Mouse (Mus musculus) left cerebral cortex, postnatal 25 days (tissue): Measurements from ENCODE around the gene Sec24b. TPM values are rescaled to one million over a fixed set of nuclear protein-coding genes. Genes with fewer than 3 reads are reported as not detected.

Experiments
- DNase-seq, 2 experiments: peaks; one replicate each; pipeline ENCODE4 v3.0.0; 2022; ENCODE audit warnings: low spot score in 2 of 2, mixed read lengths in 1 of 2
- intact Hi-C: fragments of 180-260 bp; cut with DNase I; formaldehyde crosslinking; loops from one replicate; pipeline ENCODE4 v1.15.1; 2025
- total RNA-seq, 2 experiments: library from RNA; stranded (reverse); gene quantifications; 2 replicates each; pipeline ENCODE4 v1.2.3; 2021

Sec24b gene
- total RNA-seq, result 10 to 100 TPM; 51.2 to 58.7 TPM

DNA sequence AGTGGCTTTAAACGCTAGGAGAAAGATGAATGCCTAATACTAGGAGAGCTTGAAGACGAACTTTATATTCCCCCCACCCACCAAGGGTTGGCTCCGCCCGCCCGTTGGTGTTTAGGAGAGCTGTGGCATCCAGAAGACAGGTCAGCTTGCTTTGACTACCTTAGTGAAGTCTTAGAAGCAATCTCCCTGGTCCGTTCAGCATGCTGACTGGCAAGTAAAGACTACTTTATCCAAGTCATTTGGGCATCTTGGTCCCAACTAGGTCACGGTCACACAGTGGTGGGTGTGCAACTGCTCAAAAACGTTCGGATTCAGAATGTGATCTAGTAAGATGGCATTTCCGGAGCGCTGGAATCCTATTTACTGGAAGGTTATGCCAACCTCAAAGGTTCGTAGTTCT is at the start of gene Sec24b:
Gene Sec24b, minus strand, starts transcription at position 273 of the 400 bp plus-strand sequence.
- intact Hi-C loops, result loop anchor here (2.0 to 10.0 kb wide), 4 partner anchors 64 to 756 kb away; partner anchors contain the start of gene Gar1
- DNase-seq, result peak; percentile 30 to 39

DNA sequence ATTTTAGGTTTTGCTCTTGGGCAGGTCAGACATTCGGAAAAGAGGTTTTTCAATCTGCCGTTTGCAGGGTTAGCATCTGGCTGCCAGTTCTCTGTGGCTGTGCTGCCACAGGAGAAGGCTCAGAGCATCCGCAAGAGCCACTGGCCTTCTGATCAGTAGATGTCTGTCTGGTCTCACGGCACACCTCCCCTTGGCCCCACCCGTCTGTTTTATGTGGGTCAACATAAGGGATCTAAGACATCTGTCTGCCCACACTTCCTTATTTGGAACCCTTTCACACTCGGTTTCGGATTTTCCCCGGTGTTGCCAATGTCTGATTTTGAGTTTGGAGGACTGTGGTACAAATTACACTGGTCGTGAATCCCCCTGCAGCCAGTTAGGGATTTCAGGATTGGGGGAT is 43.1 kb upstream of the Sec24b start:
- DNase-seq, result peak in 1 of 2 experiments; percentile 44
- intact Hi-C loops, result no loop called here

DNA sequence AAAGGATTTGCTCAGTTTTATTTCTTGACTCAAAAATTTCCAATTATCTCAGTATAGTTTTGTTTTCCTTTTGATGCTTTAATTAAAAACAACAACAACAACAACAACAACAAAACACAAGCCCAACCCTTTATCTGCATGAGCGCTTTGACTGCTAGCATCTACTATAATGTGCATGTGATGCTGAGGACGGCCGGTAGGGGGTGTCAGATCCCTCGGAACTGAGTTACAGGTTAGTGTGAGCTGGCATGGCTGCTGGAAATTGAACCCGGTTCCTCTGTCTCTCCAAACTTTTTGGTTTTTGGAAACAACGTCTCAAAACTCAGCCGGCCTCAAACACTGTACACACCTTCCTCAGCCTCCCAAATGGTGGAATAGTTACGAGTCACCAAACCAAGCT is 42.1 kb upstream of the Sec24b start:
- intact Hi-C loops, result no loop called here
- peak in 1 of 2 experiments; percentile 26 for DNase-seq

DNA sequence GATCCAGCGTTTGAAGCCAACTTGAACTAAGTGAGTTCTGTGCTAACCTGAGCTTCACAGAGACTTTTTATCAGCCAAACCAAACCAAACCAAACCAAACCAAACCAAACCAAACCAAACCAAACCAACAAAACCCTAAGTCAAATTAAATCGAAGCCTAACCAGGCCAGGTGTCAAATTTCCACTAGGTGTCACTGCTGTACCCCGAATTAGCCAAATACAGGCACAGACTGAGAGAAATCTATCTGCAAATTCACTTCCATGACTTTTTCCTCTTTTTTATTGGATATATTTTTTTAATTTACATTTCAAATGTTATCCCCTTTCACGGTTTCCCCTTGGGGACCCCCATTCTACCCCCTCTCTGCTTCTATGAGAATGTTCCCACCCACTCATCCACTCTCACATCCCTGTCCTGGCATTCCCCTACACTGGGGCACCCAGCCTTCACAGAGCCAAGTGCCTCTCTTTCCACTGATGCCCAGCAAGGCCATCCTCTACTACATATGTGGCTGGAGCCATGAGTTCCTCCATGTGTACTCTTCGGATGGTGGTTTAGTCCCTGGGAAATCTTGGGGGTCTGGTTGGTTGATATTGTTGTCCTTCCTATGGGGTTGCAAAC is 33.9 kb upstream of the Sec24b start:
- peak; percentile 60 to 73 for DNase-seq
- intact Hi-C loops, result loop anchor here (1.0 kb wide), 2 partner anchors 480 to 594 kb away; no protein-coding TSS in a partner anchor

DNA sequence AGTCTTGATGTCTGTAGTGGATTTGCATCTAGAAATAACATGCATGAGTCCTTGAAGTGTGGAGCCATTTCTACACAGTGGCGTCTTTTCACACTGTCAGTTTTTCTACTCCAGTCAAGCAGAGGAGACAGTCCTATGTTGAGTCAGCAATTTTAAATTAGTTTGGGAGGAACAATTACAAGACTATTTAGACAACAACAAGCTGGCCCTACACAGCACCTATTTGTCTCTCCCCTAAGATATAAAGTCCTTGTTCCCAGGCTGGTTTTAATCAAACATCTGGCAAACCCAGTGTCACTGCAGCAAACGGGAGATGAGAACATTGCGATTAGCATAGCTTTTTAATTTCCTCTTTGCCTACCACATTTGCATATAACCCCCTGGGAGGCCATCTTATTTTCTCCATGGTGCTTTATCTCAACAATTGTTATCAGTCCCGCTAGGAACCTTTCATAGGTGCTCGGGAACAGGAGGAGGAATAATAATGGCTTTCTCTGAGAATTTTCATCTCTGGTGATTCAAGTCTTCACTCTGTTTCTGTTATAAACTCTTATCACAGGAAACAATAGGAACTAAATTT is 32.9 kb upstream of the Sec24b start:
- no peak for DNase-seq
- intact Hi-C loops, result no loop called here

DNA sequence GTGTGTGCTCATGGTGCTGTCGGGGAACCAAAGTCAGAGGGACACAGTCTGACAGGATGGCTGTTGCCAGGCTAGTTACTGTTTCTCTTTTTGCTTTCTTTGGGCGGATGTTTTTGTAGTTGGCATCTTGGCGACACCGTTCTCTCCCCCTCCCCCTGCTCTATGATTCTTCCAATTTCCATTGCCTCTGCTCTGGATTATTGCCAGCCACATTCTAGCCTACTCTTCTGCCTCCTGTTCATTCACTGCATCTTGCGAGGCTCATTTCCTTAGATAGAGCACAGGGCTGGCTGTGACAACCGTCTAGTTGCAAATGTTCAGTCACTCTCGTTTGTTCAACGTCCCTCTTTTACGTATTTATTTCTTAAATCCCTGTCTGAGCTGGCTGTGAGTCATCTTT is 29.1 kb upstream of the Sec24b start:
- intact Hi-C loops, result no loop called here
- DNase-seq, result peak in 1 of 2 experiments; percentile 14

DNA sequence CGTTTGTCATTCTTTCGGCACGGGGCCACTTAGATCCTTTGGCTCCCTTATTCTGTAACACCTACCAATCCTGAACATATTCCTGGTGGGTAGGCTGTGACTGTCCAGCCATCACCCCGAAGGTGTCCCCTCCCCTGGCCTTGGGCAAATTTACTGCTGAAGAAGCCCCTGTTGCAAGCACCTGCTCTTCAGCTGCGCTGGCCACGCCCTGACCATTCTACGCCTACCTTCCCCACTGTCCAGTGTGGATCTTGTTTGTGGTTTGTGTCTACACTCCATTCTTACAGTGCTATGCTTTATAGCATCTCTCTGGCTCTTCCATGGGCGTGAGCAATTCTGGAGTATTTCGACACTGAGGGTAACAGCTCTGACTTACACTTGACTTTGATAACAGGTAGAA is 27.3 kb upstream of the Sec24b start:
- intact Hi-C loops, result no loop called here
- DNase-seq, result no peak

DNA sequence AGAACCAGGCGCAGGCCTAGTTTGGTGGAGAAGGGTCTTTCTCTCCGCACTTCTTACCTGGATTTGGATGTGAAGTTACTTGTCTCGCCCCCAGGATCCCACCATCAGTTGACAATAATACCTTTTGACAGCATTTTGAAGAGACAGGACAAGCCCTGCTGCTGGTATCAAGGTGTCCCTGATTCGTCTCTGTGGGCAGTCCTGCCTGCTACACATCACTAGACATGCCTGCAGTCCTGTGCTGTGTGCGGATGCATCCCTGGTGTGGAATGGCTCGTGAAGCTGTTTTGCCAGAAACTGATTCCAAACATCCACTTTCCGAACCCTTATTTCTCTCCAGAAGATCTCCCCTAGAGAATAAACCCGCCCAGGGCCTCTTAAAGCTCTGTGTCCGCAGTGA is 26.1 kb upstream of the Sec24b start:
- intact Hi-C loops, result no loop called here
- DNase-seq, result no peak

DNA sequence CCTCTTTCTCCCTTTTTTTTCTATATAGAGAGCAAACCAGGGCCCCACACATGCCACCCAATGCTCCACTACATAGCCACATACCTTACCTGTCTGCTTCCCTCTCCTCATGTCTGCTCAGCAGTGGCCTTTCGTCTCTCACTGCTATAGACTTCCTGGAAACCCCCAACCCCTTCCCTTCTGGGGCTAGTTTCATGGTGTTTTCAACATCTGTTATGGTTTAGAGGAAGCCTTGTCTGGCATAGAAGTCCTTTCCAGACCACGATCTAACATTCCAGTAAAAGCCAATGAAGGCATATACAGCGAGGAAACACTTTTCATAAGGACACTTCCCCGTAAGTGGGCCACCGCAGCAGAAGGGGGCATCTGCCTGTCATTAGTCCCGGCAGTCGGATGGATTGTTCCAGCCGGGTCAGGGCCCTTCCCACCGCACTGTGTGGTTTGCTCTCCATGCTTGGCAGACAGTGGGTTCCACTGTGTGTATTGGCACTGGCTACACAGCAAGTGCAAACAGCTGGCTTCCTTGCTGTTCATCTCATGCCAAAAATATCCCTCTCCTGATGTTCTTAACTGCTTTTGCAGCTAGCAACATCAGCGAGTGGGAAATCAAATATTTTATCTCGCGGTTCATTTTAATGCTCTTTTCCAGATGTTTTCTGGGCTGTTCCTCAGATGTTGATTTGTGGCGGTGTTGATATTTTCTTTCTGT is 25.2 kb upstream of the Sec24b start:
- intact Hi-C loops, result no loop called here
- DNase-seq, result peak in 1 of 2 experiments; percentile 6

DNA sequence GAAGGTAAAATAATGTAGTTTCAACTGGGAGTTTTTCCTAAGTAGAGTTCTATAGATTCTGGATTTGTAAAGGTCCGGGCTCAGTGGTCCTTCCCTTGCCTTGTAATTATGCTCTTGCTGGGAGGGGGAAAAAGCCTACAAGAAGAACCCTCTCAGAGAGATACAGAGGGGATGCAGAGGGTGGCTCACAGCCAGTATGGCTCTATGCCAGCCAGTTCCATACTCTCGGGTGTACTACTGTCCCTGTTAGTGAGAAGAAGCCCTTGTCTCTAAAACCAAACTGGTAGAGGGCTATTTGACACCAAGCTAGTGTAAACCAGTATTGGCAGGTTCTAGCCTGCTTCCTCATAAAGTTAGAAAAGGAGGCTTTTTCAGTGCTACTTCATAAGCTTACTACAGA is 22.0 kb upstream of the Sec24b start:
- intact Hi-C loops, result no loop called here
- DNase-seq, result no peak

DNA sequence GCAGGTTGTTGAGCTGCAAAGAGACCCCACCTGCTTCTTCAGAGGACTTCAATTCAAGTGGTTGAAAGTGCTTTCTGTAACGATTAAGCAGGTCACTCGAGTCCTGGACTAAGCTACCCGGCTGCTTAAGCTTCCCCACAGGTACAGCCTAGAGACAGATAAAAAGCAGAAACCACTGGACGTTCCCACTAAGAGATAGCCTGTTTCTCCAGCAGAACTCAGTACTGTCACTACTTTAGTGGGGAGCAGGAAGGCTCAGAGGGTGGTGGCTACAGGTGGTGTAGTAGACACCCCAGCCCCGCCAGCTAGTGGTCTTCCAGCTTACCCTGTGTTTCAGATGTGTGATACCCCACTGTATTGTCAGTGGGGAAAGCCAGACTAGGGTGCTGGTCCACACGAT is 19.3 kb upstream of the Sec24b start:
- no peak for DNase-seq
- intact Hi-C loops, result loop anchor here (1.0 kb wide), 1 partner anchor 257 kb away; no protein-coding TSS in a partner anchor

DNA sequence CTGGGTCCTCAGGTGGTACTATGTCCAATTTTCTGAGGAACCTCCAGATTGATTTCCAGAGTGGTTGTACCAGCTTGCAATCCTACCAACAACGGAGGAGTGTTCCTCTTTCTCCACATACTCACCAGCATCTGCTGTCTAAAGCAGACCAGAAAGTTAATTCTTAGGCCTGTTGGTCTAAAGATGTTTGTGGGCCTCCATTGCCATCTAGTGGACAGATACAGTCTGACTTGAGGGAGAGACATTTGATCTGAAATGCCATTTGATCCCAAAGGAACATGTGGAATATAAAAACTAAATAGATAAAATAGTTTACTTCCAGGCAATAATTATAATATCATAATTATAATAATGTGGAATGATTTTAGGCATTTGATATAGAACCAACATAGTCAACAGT is 18.4 kb upstream of the Sec24b start:
- peak; percentile 66 to 84 for DNase-seq
- intact Hi-C loops, result loop anchor here (1.0 to 10.0 kb wide), 3 partner anchors 161 to 365 kb away; no protein-coding TSS in a partner anchor

DNA sequence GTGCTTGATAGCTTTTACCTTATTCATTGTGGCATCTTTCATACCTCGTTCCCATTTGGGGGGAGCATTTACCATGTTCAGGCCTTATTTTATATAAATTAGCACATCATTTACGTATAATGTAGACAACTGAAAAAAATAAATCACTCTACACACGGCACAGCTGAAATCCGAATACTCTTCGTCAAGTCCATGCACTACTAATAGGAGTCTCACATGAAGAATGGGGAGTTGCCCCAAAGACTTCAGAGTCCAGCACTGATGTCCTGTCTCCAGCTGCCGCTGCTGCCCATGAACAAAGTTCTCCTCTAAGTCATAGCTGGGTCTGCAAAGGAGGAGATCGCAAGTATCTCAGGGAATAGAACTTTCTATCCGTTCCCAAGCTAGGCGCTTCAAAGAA is 15.9 kb upstream of the Sec24b start:
- intact Hi-C loops, result loop anchor here (10.0 kb wide), 1 partner anchor 362 kb away; no protein-coding TSS in a partner anchor
- DNase-seq, result no peak

DNA sequence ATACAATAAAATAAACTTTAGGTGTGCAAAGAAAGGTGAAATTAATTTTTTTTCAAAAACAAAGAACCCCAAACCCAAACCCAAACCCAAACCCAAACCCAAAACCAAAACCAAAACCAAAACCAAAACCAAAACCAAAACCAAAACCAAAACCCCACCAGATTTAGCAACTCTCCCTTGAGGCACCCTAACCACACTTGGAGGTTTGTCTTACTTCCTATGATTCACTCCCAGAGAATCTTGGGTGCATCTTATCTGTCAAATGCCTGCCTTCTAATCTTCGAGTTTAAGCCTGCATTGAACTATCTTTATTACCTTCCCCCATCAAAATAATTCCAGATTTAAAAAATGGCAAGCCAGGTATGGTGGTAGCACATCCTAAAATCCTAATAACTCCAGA is 14.4 kb upstream of the Sec24b start:
- intact Hi-C loops, result loop anchor here (10.0 kb wide), 1 partner anchor 361 kb away; no protein-coding TSS in a partner anchor
- no peak for DNase-seq

DNA sequence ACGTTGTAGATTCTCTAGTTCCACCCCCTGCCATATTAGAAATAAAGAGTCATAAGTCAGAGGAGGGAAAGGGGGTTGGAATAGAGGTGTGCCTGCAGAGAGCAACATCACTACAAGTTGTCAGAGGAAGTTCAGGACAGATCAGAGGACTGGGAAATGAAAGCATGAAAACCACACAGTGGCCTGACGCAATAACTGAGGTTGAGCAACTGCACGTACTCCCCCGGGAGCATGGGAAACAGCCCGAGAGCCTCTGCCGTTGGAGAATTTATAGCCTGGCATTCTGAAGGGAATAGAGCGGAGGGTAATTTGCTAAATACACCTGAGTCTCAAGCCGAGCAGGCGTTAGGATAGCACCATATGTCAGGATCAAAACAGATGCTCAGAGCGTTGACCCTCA is 11.7 kb upstream of the Sec24b start:
- intact Hi-C loops, result loop anchor here (10.0 kb wide), 1 partner anchor 358 kb away; no protein-coding TSS in a partner anchor
- no peak for DNase-seq

DNA sequence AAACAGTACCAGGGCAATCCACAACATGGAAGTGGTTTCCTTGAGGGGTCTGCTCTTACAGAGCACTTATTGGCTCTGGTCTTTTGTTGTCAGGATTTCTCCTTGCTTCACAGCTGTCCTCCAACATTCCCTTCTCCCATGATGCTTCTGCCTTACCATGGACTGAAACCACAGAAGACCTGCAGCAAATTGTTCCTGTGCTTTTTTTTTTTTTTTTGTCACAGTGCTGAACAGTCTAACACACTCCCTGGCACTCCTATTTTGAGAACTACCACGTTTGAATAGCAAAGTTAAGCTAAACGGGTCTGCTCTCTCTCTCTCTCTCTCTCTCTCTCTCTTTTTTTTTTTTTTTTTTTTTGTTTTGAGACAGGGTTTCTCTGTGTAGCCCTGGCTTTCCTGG is 10.6 kb upstream of the Sec24b start:
- DNase-seq, result no peak
- intact Hi-C loops, result loop anchor here (10.0 kb wide), 1 partner anchor 357 kb away; no protein-coding TSS in a partner anchor

DNA sequence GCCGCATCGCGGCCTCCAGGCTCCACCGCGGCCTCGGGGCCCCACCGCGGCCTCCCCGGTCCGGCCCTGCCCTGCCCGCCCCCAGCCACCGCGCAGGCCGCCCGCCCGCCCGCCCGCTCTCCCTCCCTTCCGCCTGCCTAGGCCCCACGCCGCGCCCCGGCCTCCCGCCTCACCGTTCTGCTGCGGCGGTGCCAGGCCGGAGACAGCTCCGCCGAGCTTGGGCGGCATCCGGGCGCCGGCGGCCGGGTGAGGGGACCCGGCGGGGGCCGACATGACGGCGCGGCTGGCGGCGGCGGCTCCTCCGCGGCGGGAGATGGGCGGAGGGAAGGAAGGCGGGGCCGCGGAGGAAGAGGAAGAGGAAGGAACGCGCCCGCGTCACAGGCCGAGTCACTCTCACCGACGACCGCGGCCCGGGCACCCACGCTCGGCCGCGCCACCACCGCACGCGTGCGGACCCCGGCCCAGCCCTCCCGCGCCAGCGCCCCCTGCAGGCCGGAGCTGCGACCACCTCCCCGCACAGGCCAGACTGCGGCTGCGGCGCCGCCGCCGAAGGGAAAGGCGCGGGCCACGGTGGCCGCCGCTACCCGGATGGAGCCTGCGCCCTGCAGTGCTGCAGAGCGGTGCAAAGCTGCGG is 840 bp downstream of the Sec24b start:
- DNase-seq, result peak; percentile 80 to 89
- intact Hi-C loops, result loop anchor here (2.0 to 10.0 kb wide), 4 partner anchors 63 to 756 kb away; partner anchors contain the start of gene Gar1

DNA sequence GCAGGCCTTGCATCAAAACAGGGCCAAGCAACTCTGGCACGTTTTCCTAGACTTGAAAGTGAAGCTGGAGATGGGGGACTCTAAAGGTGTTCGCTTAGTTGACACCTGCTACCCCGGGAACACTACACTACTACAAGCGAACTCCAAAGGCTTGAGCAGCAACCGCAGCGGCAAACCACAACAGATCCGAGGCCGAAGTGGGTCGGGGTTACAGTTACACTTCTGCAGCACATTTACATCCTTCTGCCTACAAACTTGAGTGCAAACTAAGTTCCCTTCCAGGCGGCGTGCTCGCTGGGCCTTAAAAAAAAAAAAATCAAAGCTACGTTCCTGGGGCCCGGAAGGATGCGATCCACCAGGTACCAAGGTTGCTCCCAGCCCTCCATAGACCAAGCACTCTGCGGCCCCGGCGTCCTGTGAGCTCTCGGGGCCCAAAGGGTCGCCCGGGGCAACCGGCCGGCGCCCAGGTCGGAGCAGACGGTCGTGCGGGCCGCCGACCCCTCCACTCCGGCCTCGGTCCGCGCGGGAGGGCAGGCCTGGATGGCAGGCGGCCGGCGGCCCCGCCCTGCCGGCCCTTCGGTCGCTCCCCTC is 1.5 kb downstream of the Sec24b start:
- intact Hi-C loops, result loop anchor here (2.0 to 10.0 kb wide), 4 partner anchors 63 to 755 kb away; partner anchors contain the start of gene Gar1
- peak; percentile 14 to 23 for DNase-seq

DNA sequence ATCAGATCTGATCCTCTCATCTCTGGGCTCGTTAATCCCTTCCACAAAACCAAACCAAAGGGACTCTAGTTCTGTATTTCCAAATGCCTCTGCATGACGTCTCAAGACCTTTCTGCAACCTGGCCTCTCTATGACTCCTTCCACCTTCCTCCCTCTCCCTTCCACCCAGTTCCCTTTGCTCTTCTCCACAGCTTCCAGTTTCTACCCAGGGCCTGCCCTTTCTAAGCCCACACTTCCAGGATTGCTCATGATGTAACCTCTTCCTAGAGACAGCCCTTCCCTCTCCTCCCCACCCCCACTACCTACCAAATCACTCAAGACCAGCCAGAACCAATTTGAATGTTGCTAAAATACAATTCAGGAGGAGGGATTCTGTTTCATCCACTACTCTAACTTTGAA is 2.9 kb downstream of the Sec24b start:
- intact Hi-C loops, result no loop called here
- DNase-seq, result no peak
